Mouse (Mus musculus) E14TG2a.4 (cell line): ENCODE data around the gene Spns3.

Experiments used
- CTCF ChIP-seq: conservative IDR thresholded peaks from 2 replicates; pipeline ENCODE4 v1.5.1; 2014; ENCODE audit warnings: low read length
- NANOG ChIP-seq: IDR thresholded peaks from 2 replicates; pipeline ENCODE4 v1.6.1; 2014; ENCODE audit warnings: borderline replicate concordance, low read length, mixed read lengths
- POU5F1 ChIP-seq: IDR thresholded peaks from 2 replicates; pipeline ENCODE4 v1.6.1; 2014; ENCODE audit warnings: low read length, borderline replicate concordance

DNA sequence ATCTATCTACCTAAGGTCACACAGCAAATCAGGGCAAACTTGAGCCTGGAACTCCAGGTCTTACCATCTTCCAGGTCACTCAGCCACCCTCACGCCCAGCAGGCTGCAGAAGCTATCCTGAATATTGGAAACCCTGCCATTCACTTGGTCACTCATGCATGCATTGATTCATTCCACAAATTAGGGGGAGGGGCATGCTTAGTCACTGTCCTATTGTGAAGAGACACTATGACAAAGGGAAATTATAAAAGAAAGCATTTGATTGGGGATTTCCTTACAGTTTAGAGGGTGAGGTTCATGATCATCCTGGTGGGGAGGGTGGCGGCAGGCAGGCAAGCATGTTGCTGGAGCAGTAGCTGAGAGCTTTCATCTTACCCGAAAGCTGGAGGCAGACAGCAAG, 85.5 kb downstream of the Spns3 start:
- TF ChIP-seq CTCF, result no peak
- TF ChIP-seq NANOG, result no peak
- no peak for TF ChIP-seq POU5F1
